Mouse (Mus musculus): ENCODE results near the gene Kcnv2. TPM values are rescaled to one million over a fixed set of nuclear protein-coding genes. Genes with fewer than 3 reads are reported as not detected.

Gene Kcnv2
- 0.08 TPM in 1 of 2 replicates, not detected in the other for polyA plus RNA-seq (2016; fragmentation: Nextera tagmentation; extraction: Ambion mirVana)

DNA sequence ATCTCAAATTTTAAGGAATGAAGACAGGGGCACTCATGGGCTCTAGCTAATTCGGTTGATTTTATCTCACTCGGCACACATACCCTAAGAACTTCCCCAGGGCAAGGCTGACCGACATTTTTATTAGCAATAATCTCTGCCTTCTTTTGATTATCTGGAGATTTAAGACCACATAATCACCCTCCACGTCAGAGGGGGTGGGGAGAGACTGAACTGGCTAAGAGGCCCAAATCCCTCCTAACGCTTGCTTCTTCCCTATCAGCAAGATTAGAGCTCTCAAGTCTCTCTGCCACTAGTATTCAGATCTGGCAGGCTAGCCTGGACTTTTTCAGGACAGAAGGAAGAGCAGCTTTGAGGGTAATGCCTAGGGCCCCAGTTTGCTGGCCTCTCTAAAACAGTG lies at the start of gene Kcnv2:
TSS of gene Kcnv2 (plus strand) at position 308 of the 400 bp plus-strand sequence.
- Histone ChIP-seq H3K27me3 (no peaks in the 10 kb centered on the region), H3K9ac (no peak within 1 kb of the TSS), H3K4me2 (no peak within 1 kb of the TSS), H3K9me3 (no peaks in the 10 kb centered on the region), H3K4me3 (replicated peaks) (no peak within 1 kb of the TSS), H3K4me1 (no peaks in the 10 kb centered on the region), H3K27ac (no peak within 1 kb of the TSS), H3K36me3 (replicated peaks) (no peaks in the 10 kb centered on the region)
- WGBS = 64% methylated on average over 5 of the region's 5 CpGs
- ATAC-seq (ENCODE audit: low FRiP score) = no peak

DNA sequence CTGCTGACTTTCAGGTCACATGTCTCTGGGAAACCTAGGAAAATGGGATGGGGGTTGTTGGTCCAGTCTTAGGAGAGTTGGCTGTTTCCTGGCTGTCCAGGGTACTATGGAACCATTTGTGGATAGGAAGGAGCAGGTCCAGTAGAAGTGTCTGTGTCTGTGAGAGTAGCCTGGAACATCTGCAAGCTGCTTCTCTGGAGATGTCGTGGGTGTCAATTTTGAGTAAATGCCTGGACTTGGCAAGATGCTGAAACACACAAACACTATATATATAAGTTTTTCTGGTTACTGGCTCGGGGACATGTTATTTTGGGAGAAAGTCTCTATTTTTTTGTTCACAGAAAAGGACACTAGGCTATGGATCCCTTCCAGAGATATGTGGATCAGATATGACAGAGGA lies 49.0 kb upstream of the Kcnv2 start:
- ATAC-seq (ENCODE audit: low FRiP score) = no peak
- Histone ChIP-seq H3K9me3 (no peaks in the 10 kb centered on the region), H3K9ac (no peak overlapping the region), H3K4me3 (replicated peaks) (no peak overlapping the region), H3K27me3 (no peaks in the 10 kb centered on the region), H3K4me2 (no peak overlapping the region), H3K36me3 (replicated peaks) (no peaks in the 10 kb centered on the region), H3K4me1 (no peaks in the 10 kb centered on the region), H3K27ac (no peak overlapping the region)
- 74% methylated on average over 2 of the region's 2 CpGs for WGBS

- 89% methylated on average over 1 of the region's 1 CpGs for WGBS
- H3K4me2 ChIP-seq = no peak overlapping the region
- H3K9me3 ChIP-seq = no peaks in the 10 kb centered on the region
These were observed 48.0 kb upstream of the Kcnv2 start for GRCm38 (mm10) chr19:27274382-27274781.

DNA sequence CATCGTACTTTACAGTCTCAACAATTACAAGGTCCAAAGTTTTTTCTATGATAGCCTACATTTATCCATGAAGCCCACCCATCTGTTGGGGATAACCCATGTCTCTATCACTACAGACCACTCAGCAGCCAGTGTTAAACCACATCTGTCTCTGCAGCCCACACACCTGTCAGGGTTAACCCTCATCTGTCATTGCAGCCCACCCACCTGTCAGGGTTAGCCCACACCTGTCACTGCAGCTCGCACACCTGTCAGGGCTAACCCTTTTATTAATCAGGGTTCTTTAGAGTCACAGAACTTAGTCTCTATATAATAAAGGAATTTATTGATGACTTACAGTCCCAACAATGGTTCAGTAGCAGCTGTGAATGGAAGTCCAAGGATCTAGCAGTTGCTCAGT lies 43.2 kb upstream of the Kcnv2 start:
- H3K9ac ChIP-seq = no peak overlapping the region
- H3K4me2 ChIP-seq = no peak overlapping the region
- ATAC-seq (ENCODE audit: low FRiP score) = no peak
- no peaks in the 10 kb centered on the region for H3K9me3 ChIP-seq
- 89% methylated on average over 2 of the region's 2 CpGs for WGBS
- no peak overlapping the region for H3K4me3 ChIP-seq (replicated peaks)
- no peak overlapping the region for H3K27ac ChIP-seq
- H3K27me3 ChIP-seq = no peaks in the 10 kb centered on the region
- no peaks in the 10 kb centered on the region for H3K36me3 ChIP-seq (replicated peaks)
- H3K4me1 ChIP-seq = no peaks in the 10 kb centered on the region

More at GRCm38 (mm10) chr19:27274382-27274781, 48.0 kb upstream of the Kcnv2 start:
- H3K27me3 ChIP-seq = no peaks in the 10 kb centered on the region
- no peaks in the 10 kb centered on the region for H3K4me1 ChIP-seq
- H3K9ac ChIP-seq = no peak overlapping the region
- H3K27ac ChIP-seq = no peak overlapping the region
- no peak for ATAC-seq (ENCODE audit: low FRiP score)
- H3K4me3 ChIP-seq (replicated peaks) = no peak overlapping the region
- H3K36me3 ChIP-seq (replicated peaks) = no peaks in the 10 kb centered on the region

DNA sequence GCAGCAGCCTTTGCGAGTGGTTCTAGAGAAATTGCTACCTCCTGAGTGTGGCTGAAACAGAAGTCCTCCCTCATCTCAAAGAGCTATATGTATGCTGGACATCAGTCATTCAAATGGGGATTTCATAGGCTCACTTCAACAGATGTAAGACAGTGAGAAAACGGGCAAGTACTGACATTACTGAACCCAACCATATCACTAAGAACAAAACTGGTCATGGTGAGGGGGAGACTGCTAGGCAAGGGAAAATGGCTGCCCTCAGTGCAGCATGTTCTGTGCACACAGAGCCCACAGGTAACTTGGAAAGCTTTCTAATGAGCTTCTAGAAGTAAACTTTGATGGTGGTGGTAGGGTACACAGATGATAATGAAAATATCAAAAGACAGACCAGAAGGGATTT lies 12.3 kb upstream of the Kcnv2 start:
- Histone ChIP-seq H3K4me3 (replicated peaks) (no peak overlapping the region), H3K4me1 (no peaks in the 10 kb centered on the region), H3K9ac (no peak overlapping the region), H3K27ac (no peak overlapping the region), H3K9me3 (no peaks in the 10 kb centered on the region), H3K27me3 (no peaks in the 10 kb centered on the region), H3K4me2 (no peak overlapping the region), H3K36me3 (replicated peaks) (no peaks in the 10 kb centered on the region)
- no peak for ATAC-seq (ENCODE audit: low FRiP score)
- 93% methylated on average over 2 of the region's 2 CpGs for WGBS

DNA sequence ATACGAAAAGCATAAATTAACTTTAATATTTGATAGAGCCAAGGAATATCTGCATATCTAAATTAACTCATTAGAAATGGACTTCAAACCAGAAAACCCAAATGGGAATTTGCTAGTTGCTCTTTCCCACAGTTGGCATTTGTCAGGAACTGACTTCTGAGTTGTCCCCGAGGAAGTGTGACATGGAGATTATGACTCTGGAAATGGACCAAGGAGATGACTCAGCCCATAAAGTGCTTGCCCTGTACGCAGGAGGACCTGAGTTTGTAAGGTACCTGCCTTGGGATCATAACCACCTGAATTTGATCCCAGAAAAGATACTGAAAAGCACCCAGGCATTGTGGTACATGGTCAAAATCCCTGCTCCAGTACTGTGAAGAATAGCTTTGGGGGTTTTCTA lies 11.1 kb upstream of the Kcnv2 start:
- H3K27ac ChIP-seq = no peak overlapping the region
- H3K27me3 ChIP-seq = no peaks in the 10 kb centered on the region
- no peaks in the 10 kb centered on the region for H3K9me3 ChIP-seq
- ATAC-seq (ENCODE audit: low FRiP score) = no peak
- H3K4me3 ChIP-seq (replicated peaks) = no peak overlapping the region
- H3K4me1 ChIP-seq = no peaks in the 10 kb centered on the region
- WGBS = 93% methylated on average over 3 of the region's 3 CpGs
- no peak overlapping the region for H3K9ac ChIP-seq
- no peak overlapping the region for H3K4me2 ChIP-seq
- no peaks in the 10 kb centered on the region for H3K36me3 ChIP-seq (replicated peaks)

DNA sequence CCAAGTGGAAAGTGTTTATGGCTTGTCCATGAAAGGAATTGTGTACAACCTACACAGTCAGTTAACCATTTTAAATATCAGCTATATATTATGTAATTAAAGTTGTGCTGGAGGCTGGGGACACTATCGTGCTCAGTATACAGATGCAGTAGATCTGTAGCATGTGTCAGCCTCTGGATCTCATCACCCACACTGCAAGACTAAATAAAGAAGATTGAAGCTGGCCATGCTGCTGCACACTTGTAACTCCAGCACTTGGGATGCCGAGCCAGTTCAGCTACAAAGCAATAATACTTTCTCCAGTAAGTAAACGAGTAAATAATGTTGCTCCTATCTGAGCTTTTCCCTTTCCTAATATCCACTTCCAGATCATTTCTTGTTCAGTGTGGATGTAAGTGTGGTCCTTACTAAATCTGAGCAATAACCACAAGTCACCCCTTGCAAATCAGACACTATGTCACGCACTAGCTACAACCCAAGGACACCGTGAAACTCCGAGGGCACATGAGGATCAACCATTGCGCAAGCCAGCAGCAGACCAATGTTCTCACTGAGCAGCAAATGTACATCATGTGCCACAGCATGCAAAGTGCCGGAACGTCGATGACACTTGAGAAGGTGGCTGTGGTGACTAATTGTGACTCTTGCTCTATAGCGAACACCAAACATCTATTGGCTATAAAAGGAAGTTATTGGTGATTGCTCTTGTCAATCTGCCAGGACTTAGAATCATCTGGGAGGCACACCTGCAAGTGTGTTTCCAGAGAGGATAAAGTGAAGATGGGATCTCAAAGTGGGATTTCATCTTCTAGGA lies 9.9 kb upstream of the Kcnv2 start:
- ATAC-seq (ENCODE audit: low FRiP score) = no peak
- Histone ChIP-seq H3K4me3 (replicated peaks) (no peak overlapping the region), H3K4me1 (no peaks in the 10 kb centered on the region), H3K36me3 (replicated peaks) (no peaks in the 10 kb centered on the region), H3K9me3 (no peaks in the 10 kb centered on the region), H3K27ac (no peak overlapping the region), H3K9ac (no peak overlapping the region), H3K27me3 (no peaks in the 10 kb centered on the region), H3K4me2 (no peak overlapping the region)
- 94% methylated on average over 11 of the region's 11 CpGs for WGBS

- H3K9me3 ChIP-seq = no peaks in the 10 kb centered on the region
- no peaks in the 10 kb centered on the region for H3K36me3 ChIP-seq (replicated peaks)
- ATAC-seq (ENCODE audit: low FRiP score) = no peak
- no peaks in the 10 kb centered on the region for H3K4me1 ChIP-seq
- WGBS = 74% methylated on average over 3 of the region's 3 CpGs
- no peak overlapping the region for H3K4me2 ChIP-seq
- H3K27me3 ChIP-seq = no peaks in the 10 kb centered on the region
- H3K27ac ChIP-seq = no peak overlapping the region
- no peak overlapping the region for H3K4me3 ChIP-seq (replicated peaks)
- H3K9ac ChIP-seq = no peak overlapping the region
These were observed 9.3 kb upstream of the Kcnv2 start for GRCm38 (mm10) chr19:27313080-27313413.

DNA sequence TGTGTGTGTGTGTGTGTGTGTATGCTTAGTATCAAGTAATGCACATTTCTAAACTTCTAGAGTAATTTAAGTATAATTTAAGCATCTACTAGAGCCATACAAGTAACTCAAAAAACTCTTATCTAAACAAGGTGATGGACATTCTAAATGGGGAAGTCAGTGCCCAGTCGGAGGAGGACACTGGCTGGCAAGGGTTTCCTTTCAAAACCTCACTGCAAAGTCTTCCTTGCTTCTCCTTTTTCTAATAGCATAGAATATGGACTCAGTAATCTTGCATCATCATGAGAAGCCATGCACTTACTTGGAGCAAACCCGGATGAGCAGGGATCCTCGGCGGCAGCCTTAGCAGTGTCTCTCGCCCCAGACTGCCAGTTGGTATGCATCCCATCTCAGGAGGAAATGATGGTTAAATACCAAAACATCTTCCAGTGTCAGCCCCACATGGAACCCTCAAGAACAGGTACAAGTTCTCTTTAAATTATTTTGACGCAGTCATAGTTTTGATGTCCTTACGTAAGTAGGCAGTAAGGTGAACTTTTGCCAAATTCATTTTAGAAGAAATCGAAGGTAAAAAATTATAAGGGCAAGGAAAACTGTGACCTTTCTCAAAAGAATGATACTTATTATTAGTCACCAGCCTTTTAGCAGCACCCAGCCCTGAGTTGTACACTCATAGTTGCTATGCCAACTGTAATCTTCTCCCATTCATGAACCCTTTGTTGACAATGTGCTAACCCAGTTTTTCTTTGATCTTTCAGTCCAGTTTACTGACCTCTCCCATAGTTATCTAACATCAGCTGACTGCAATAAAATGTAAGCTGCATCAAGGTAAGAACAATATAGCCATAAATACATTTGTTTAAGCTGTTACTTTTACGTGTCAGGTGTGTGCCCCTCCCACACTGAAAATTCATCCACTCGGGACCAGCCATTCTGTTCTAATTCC lies 5.8 kb upstream of the Kcnv2 start:
- Histone ChIP-seq H3K9ac (no peak overlapping the region), H3K4me1 (no peaks in the 10 kb centered on the region), H3K27ac (no peak overlapping the region), H3K9me3 (no peaks in the 10 kb centered on the region), H3K4me3 (replicated peaks) (no peak overlapping the region), H3K4me2 (no peak overlapping the region), H3K36me3 (replicated peaks) (no peaks in the 10 kb centered on the region), H3K27me3 (no peaks in the 10 kb centered on the region)
- 85% methylated on average over 10 of the region's 10 CpGs for WGBS
- no peak for ATAC-seq (ENCODE audit: low FRiP score)

DNA sequence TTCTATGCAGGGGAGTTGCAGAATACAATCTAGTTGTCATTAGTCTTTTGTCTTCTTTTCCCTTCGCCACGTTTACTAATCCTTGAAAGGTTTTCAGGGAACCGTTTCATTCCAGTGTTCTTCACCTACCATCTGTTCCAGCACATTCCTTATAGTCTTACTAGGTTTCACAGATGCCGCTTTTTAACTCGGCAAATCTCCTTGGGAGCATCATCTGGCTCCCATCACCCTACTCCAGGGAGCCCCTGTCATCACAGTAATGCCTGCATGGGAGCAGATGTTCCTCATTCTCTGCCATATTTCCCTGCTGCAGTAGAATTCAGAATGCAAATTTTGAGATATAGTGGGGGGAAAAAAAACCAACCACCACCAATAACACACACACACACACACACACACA lies 5.1 kb upstream of the Kcnv2 start:
- no peaks in the 10 kb centered on the region for H3K9me3 ChIP-seq

DNA sequence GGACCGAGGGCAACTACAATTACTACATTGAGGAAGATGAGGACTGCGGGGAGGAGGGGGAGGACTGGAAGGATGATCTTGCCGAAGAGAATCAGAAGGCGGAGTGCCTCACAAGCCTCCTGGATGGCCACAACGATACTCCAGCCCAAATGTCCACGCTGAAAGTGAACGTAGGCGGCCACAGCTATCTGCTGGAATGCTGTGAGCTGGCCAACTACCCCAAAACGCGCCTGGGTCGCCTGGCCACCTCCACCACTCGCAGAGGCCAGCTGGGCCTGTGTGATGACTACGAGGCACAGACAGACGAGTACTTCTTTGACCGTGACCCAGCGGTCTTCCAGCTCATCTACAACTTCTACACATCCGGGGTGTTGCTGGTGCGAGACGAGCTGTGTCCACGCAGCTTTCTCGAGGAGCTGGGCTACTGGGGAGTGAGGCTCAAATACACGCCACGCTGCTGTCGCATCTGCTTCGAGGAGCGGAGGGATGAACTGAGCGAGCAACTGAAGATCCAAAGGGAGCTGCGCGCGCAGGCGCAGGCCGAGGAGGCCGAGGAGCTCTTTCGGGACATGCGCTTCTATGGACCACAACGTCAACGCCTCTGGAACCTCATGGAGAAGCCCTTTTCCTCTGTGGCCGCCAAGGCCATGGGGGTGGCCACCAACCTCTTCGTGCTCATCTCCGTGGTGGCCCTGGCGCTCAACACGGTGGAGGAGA lies 681 bp downstream of the Kcnv2 start:
- no peak overlapping the region for H3K9ac ChIP-seq
- H3K9me3 ChIP-seq = no peaks in the 10 kb centered on the region
- H3K27ac ChIP-seq = no peak overlapping the region
- 97% methylated on average over 42 of the region's 42 CpGs for WGBS
- ATAC-seq (ENCODE audit: low FRiP score) = no peak
- no peaks in the 10 kb centered on the region for H3K4me1 ChIP-seq
- no peak overlapping the region for H3K4me3 ChIP-seq (replicated peaks)
- H3K4me2 ChIP-seq = no peak overlapping the region
- H3K27me3 ChIP-seq = no peaks in the 10 kb centered on the region
- H3K36me3 ChIP-seq (replicated peaks) = no peaks in the 10 kb centered on the region

More for the DNA sequence above, 5.1 kb upstream of the Kcnv2 start:
- no peak overlapping the region for H3K27ac ChIP-seq
- no peaks in the 10 kb centered on the region for H3K27me3 ChIP-seq
- no peak for ATAC-seq (ENCODE audit: low FRiP score)
- no peak overlapping the region for H3K4me2 ChIP-seq
- 56% methylated on average over 5 of the region's 5 CpGs for WGBS
- no peaks in the 10 kb centered on the region for H3K36me3 ChIP-seq (replicated peaks)
- no peak overlapping the region for H3K9ac ChIP-seq
- no peak overlapping the region for H3K4me3 ChIP-seq (replicated peaks)
- H3K4me1 ChIP-seq = no peaks in the 10 kb centered on the region

- ATAC-seq (ENCODE audit: low FRiP score) = no peak
- Histone ChIP-seq H3K9me3 (no peaks in the 10 kb centered on the region), H3K36me3 (replicated peaks) (no peaks in the 10 kb centered on the region), H3K27me3 (no peaks in the 10 kb centered on the region), H3K9ac (no peak overlapping the region), H3K4me2 (no peak overlapping the region), H3K4me3 (replicated peaks) (no peak overlapping the region), H3K27ac (no peak overlapping the region), H3K4me1 (no peaks in the 10 kb centered on the region)
- WGBS = 89% methylated on average over 6 of the region's 6 CpGs
These were observed 3.2 kb downstream of the Kcnv2 start for GRCm38 (mm10) chr19:27325558-27325957.
